Mouse (Mus musculus): ENCODE data around the gene Ank2.

GRCm38 (mm10) chr3:127468569-127468968 lies 30.6 kb downstream of the Ank2 start:
- TF ChIP-seq CTCF (IDR thresholded peaks at IDR 0.05; ENCODE audit: borderline replicate concordance, control insufficient read depth, extremely low read depth, insufficient read depth, low read length, poor library complexity) = no peak
- no peak for TF ChIP-seq POLR2A (IDR thresholded peaks at IDR 0.05; ENCODE audit: control insufficient read depth, extremely low read depth, insufficient read depth, low read length, poor library complexity)

All from thymus, adult 2 months (tissue).